Mouse (Mus musculus) neural tube, embryonic 12.5 days (tissue): Measurements from ENCODE around the gene Ddx25. TPM values are rescaled to one million over a fixed set of nuclear protein-coding genes. Genes with fewer than 3 reads are reported as not detected.

Source experiments
- polyA plus RNA-seq: library from polyadenylated mRNA; unstranded; fragments of >200 nt; fragmentation: Nextera tagmentation; extraction: Ambion mirVana; gene quantifications from 2 replicates; pipeline ENCODE4 v1.2.1, GENCODE M21; 2016

Ddx25 gene
- polyA plus RNA-seq, 1 experiment from 2014 or later = 15.7 TPM

Other genes with a start within 250 kb of the Ddx25 start
- gene Cdon, start 137.4 kb downstream of the Ddx25 start, polyA plus RNA-seq = 8.5 and 9.5 TPM in 2 replicates
- not detected in 2 replicates for gene Gm1113, start 40.3 kb downstream of the Ddx25 start, polyA plus RNA-seq
- gene Pus3, start 67 bp upstream of the Ddx25 start, polyA plus RNA-seq = 17.2 and 17.6 TPM in 2 replicates
- gene Pate2, start 11.8 kb upstream of the Ddx25 start, polyA plus RNA-seq = 1.5 and 1.7 TPM in 2 replicates
- 17.8 and 21.3 TPM in 2 replicates for gene Hyls1, start 11.9 kb upstream of the Ddx25 start, polyA plus RNA-seq
- gene Pate4, start 53.4 kb upstream of the Ddx25 start, polyA plus RNA-seq = not detected in 2 replicates
- gene Pate3, start 89.7 kb upstream of the Ddx25 start, polyA plus RNA-seq = not detected in 2 replicates
- gene Pate1, start 128.9 kb upstream of the Ddx25 start, polyA plus RNA-seq = 0.11 TPM in 1 of 2 replicates, not detected in the other
- gene Gm17677, start 182.5 kb upstream of the Ddx25 start, polyA plus RNA-seq = not detected in 2 replicates
- not detected in 2 replicates for gene Gm17727, start 219.6 kb upstream of the Ddx25 start, polyA plus RNA-seq
- not detected in 2 replicates for gene Gm27235, start 231.6 kb upstream of the Ddx25 start, polyA plus RNA-seq
- gene D730048I06Rik, start 231.6 kb upstream of the Ddx25 start, polyA plus RNA-seq = not detected in 2 replicates